Mouse (Mus musculus) kidney, postnatal 0 days (tissue): ENCODE results near the gene Gm28036. TPM values are rescaled to one million over a fixed set of nuclear protein-coding genes. Genes with fewer than 3 reads are reported as not detected.
"Not testable (repeated sequence)": the region's sequence is repeated elsewhere in the genome, so short reads cannot be mapped to it uniquely, and the experiment has no call there.

ENCODE experiments used
- ATAC-seq: fragments of 200-750 bp; cut with Nextera tagmentation; replicated peaks from 2 replicates; pipeline ENCODE4 v1.8.0; 2017; ENCODE audit warnings: low read depth, moderate number of reproducible peaks, moderate TSS enrichment, moderate library complexity; ENCODE audit not compliant: low FRiP score
- DNase-seq: peaks from one replicate; pipeline ENCODE4 v3.0.0-alpha.2; 2016; ENCODE audit warnings: low spot score
- H3K27ac ChIP-seq: fragments of 300-500 bp; sonication (generic); 2 replicates; pipeline ENCODE4 v1.5.1; 2014; ENCODE audit warnings: mild to moderate bottlenecking
- H3K27me3 ChIP-seq: fragments of 300-500 bp; sonication (generic); 2 replicates; pipeline ENCODE4 v1.6.1; 2014; ENCODE audit warnings: low read length, mixed read lengths; ENCODE audit not compliant: insufficient read depth
- H3K36me3 ChIP-seq: fragments of 300-500 bp; sonication (generic); 2 replicates; pipeline ENCODE4 v1.6.1; 2014; ENCODE audit warnings: low read length, mixed read lengths; ENCODE audit not compliant: insufficient read depth
- H3K4me1 ChIP-seq: fragments of 300-500 bp; sonication (generic); replicated peaks from 2 replicates; pipeline ENCODE4 v1.6.1; 2014; ENCODE audit warnings: antibody characterized with exemption, low read length, mixed read lengths; ENCODE audit not compliant: insufficient read depth
- H3K4me2 ChIP-seq: fragments of 300-500 bp; sonication (generic); 2 replicates; pipeline ENCODE4 v1.6.1; 2014; ENCODE audit warnings: mild to moderate bottlenecking, low read length, moderate library complexity, mixed read lengths
- H3K4me3 ChIP-seq: fragments of 300-500 bp; sonication (generic); replicated peaks from 2 replicates; pipeline ENCODE4 v1.5.1; 2014; ENCODE audit warnings: low read depth, low read length
- H3K9ac ChIP-seq: fragments of 300-500 bp; sonication (generic); 2 replicates; pipeline ENCODE4 v1.6.1; 2014; ENCODE audit warnings: low read depth, low read length
- H3K9me3 ChIP-seq: fragments of 300-500 bp; sonication (generic); replicated peaks from 2 replicates; pipeline ENCODE4 v1.6.1; 2016; ENCODE audit warnings: low read length, inconsistent platforms, mixed read lengths
- CTCF ChIP-seq: IDR thresholded peaks from 2 replicates; pipeline ENCODE4 v1.5.1; 2016; ENCODE audit warnings: antibody characterized with exemption, low read depth, mild to moderate bottlenecking, moderate library complexity
- WGBS: fragments of 180-500 bp; shearing (Covaris S2); extraction: QIAGEN DNeasy Blood & Tissue Kit; methylation state at CpG from one replicate; pipeline ENCODE4 v1.1.7; 2014; 5-methylcytosine and 5-hydroxymethylcytosine counted together
- polyA plus RNA-seq: library from polyadenylated mRNA; unstranded; fragments of >200 nt; fragmentation: Nextera tagmentation; extraction: Ambion mirVana; gene quantifications from 2 replicates; pipeline ENCODE4 v1.2.1, GENCODE M21; 2015

Gene Gm28036
- polyA plus RNA-seq, 1 experiment from 2014 or later = 8.0 TPM

GRCm38 (mm10) chr2:156123731-156124130, 3.2 kb downstream of the Gm28036 start:
- Histone ChIP-seq H3K4me2 (no peak overlapping the region), H3K36me3 (0 out of 2 replicates have a peak, but pooled peaks cover 6% of the 10 kb centered on the region), H3K9me3 (no peaks in the 10 kb centered on the region), H3K27ac (no peak overlapping the region), H3K9ac (no peak overlapping the region), H3K4me1 (no peaks in the 10 kb centered on the region), H3K4me3 (no peak overlapping the region), H3K27me3 (no peaks in the 10 kb centered on the region)
- ATAC-seq = no peak; the same call in 1 of the 2 replicates
- WGBS = 89% methylated on average over 5 of the region's 5 CpGs
- TF ChIP-seq CTCF = no peak
- DNase-seq = no peak

- Histone ChIP-seq H3K4me3 (no peak overlapping the region), H3K9ac (no peak overlapping the region), H3K27ac (no peak overlapping the region), H3K4me2 (no peak overlapping the region), H3K9me3 (no peaks in the 10 kb centered on the region), H3K4me1 (no peaks in the 10 kb centered on the region), H3K27me3 (no peaks in the 10 kb centered on the region), H3K36me3 (0 out of 2 replicates have a peak, but pooled peaks cover 6% of the 10 kb centered on the region)
- TF ChIP-seq CTCF = no peak
- ATAC-seq (no peak), DNase-seq (no peak)
These were observed 7.3 kb downstream of the Gm28036 start for GRCm38 (mm10) chr2:156119566-156119965.

GRCm38 (mm10) chr2:156112080-156112423, 14.8 kb downstream of the Gm28036 start:
- H3K9ac ChIP-seq = peak overlapping the region; percentile 97
- not testable (repeated sequence) for H3K4me1 ChIP-seq, H3K27me3 ChIP-seq, H3K36me3 ChIP-seq, DNase-seq, ATAC-seq, H3K9me3 ChIP-seq
- H3K27ac ChIP-seq = peak overlapping the region; percentile 94
- H3K4me2 ChIP-seq = peak overlapping the region; percentile 75
- H3K4me3 ChIP-seq = peak overlapping the region; percentile 99
- 21% methylated on average over 5 of the region's 5 CpGs for WGBS

- Histone ChIP-seq H3K4me1 (no peaks in the 10 kb centered on the region; the same call in 1 of the 2 replicates), H3K27me3 (no peaks in the 10 kb centered on the region), H3K9me3 (no peaks in the 10 kb centered on the region), H3K4me2 (peak within 1 kb of the TSS; percentile 75), H3K36me3 (no peaks in the 10 kb centered on the region), H3K27ac (peak within 1 kb of the TSS; percentile 94), H3K4me3 (peak within 1 kb of the TSS; percentile 99), H3K9ac (peak within 1 kb of the TSS; percentile 97)
- TF ChIP-seq CTCF = no peak
- DNase-seq = peak; percentile 94
- peak; percentile 90 for ATAC-seq
- WGBS = under 1% methylated on average over 73 of the region's 74 CpGs
These were observed 15.4 kb downstream of the Gm28036 start, which contains the start of the genes Cpne1 and Rbm12 for GRCm38 (mm10) chr2:156111358-156112079. TSS of gene Cpne1 (minus strand) at chr2:156111965. TSS of gene Rbm12 (minus strand) at chr2:156111978.

GRCm38 (mm10) chr2:156110627-156111357, 16.1 kb downstream of the Gm28036 start:
- Histone ChIP-seq H3K27me3 (no peaks in the 10 kb centered on the region), H3K4me1 (no peaks in the 10 kb centered on the region; the same call in 1 of the 2 replicates), H3K36me3 (no peaks in the 10 kb centered on the region), H3K4me2 (peak overlapping the region; percentile 75), H3K9ac (peak overlapping the region; percentile 97), H3K9me3 (no peaks in the 10 kb centered on the region), H3K4me3 (peak overlapping the region; percentile 99), H3K27ac (peak overlapping the region; percentile 94)
- peak; percentile 71; the same call in 1 of the 2 replicates for ATAC-seq
- under 1% methylated on average over 16 of the region's 16 CpGs for WGBS
- no peak for TF ChIP-seq CTCF
- DNase-seq = peak; percentile 73

GRCm38 (mm10) chr2:156091926-156092325, 35.0 kb downstream of the Gm28036 start:
- Histone ChIP-seq H3K4me1 (no peaks in the 10 kb centered on the region), H3K36me3 (peaks cover 17% of the 10 kb centered on the region), H3K4me2 (no peak overlapping the region), H3K27ac (no peak overlapping the region), H3K9me3 (no peaks in the 10 kb centered on the region), H3K9ac (no peak overlapping the region), H3K27me3 (no peaks in the 10 kb centered on the region), H3K4me3 (no peak overlapping the region)
- 77% methylated on average over 5 of the region's 5 CpGs for WGBS
- TF ChIP-seq CTCF = no peak
- ATAC-seq (no peak), DNase-seq (no peak)
